Mouse (Mus musculus): Measurements from ENCODE around the gene Fgfr2.
"Not testable (repeated sequence)": the region's sequence is repeated elsewhere in the genome, so short reads cannot be mapped to it uniquely, and the experiment has no call there.

DNA sequence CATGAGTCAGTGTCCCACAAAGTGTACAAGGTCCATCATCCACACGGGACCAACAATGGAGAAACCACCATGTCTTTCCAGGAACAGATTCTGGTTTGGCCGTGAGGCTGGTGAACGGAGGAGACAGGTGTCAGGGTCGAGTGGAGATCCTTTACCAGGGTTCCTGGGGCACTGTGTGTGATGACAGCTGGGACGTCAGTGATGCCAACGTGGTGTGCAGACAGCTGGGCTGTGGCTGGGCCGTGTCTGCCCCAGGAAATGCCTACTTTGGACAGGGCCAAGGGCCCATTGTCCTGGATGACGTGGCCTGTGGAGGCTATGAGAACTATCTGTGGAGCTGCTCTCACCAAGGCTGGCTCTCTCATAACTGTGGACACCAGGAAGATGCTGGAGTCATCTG lies 2073.3 kb downstream of the Fgfr2 start:
- TF ChIP-seq CTCF (IDR thresholded peaks at IDR 0.05; ENCODE audit: control insufficient read depth, insufficient read depth, insufficient read length); MYOD1 (IDR thresholded peaks at IDR 0.05; ENCODE audit: control insufficient read depth, insufficient read length, low read depth): not testable (repeated sequence)
